Mouse (Mus musculus) lung, adult 2 months (tissue): ENCODE data around the gene Pigx.
"Not testable (repeated sequence)": the region's sequence is repeated elsewhere in the genome, so short reads cannot be mapped to it uniquely, and the experiment has no call there.

Experiments
- CTCF ChIP-seq: fragments of 200-500 bp; IDR thresholded peaks from 2 replicates; pipeline ENCODE4 v1.5.1; 2011; ENCODE audit warnings: mild to moderate bottlenecking, low read length, control low read depth; ENCODE audit not compliant: insufficient read depth
- POLR2A ChIP-seq: fragments of 200-500 bp; IDR thresholded peaks from 2 replicates; pipeline ENCODE4 v1.6.1; 2011; ENCODE audit warnings: low read depth, mild to moderate bottlenecking, control low read depth, low read length, borderline replicate concordance; ENCODE audit errors: extremely low read depth

DNA sequence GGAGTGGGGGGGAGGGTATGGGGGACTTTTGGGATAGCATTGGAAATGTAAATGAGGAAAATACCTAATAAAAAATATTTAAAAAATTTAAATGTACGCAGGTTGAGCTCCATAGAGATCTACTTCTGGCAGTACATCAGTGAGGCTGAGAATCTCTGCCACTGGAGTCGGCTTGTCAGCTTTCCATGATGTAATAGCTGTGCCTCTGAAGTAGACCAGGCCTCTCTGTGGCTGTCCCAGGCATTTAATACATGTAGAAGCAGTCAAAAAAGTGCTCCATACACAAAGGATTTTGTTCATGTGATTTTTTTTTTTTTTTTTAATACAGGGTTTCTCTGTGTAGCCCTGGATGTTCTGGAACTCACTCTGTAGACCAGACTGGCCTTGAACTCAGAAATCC, 1.8 kb downstream of the Pigx start:
- not testable (repeated sequence) for TF ChIP-seq CTCF, POLR2A
